Mouse (Mus musculus): ENCODE measurements around the gene Chek2.

Chek2 gene

DNA sequence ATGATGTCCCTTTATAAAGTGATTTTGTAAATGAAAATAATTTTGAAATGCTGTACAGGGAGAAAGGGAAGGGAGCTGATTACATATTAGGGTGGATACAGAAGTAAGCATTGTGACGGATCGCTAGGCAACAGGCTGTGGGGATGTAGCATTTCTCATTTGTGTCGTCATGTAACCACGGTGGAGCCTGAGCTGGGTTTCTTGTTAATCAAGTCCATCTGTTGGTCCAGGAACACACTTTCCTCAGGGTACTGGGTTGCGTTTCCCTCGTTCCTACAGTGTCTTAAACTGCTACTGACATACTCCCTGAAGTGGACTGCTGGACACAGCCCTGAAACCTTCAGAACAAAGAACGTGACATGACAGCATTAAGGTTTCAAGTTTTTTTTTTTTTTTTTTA is 58.4 kb downstream of the Chek2 start:
- peak; percentile 95 for DNase-seq (ENCODE audit: low read depth, low spot score)

DNA sequence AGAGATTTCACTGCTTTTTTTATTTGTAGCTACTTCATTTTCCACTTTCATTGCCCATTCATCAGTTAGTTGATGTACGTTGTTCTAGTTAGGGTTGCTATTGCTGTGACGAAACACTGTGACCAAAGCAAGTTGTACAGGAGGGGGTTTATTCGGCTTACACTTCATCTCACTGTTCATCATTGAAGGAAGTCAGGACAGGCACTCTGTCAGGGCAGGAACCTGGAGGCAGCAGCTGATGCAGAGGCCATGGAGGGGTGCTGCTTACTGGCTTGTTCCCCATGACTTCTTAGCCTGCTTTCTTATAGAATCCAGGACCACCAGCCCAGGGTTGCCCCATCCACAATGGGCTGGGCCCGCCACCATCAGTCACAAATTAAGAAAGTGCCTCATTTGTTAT is 59.0 kb downstream of the Chek2 start:
- peak; percentile 20 for DNase-seq (ENCODE audit: low read depth, low spot score)

DNA sequence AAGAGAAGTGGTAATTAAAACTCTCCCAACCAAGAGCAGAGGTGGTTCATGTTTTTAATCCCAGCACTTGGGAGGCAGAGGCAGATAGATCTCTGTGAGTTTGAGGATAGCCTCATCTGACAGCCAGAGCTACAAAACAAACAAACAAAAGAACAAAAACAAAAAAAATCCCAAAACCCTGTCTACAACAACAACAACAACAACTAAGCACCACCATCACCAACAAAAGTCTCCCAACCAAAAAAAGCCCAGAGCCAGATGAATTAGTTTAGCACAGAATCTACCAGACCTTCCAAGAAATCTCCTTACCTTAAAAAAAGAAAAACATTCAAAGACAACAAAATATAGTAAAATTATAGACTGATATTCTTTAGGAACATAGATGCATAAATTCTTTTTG is 60.6 kb downstream of the Chek2 start:
- DNase-seq (ENCODE audit: low read depth, low spot score) = no peak

DNA sequence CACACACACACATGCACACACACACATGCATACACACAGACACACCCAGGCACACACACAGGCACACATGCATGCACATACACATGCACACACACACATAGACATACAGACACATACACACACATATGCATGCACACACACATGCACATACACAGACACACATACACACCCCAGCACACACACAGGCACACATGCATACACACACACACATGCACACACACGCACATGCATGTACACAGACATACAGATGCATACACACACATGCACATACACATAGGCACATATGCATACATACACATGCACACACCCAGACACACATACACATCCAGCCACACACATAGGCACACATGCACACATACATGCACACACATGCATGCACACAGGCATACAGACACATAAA is 66.9 kb downstream of the Chek2 start:
- DNase-seq (ENCODE audit: low read depth, low spot score) = no peak

DNA sequence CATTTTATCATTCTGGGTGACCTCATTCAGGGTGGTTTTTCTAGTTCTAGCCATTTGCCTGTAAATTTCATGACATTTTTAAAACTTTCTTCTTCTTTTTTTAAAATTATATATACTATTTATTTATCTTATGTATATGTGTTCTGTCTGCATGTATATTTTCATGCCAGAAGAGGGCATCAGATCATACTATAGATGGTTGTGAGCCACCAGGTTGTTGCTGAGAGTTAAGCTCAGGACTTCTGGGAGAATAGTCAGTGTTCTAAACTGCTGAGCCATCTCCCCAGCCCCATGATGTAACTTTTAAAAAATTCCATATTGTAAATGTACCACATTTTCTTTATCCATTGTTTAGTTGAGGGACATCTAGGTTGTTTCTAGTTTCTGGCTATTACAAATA is 69.1 kb downstream of the Chek2 start:
- DNase-seq (ENCODE audit: low read depth, low spot score) = peak; percentile 57

DNA sequence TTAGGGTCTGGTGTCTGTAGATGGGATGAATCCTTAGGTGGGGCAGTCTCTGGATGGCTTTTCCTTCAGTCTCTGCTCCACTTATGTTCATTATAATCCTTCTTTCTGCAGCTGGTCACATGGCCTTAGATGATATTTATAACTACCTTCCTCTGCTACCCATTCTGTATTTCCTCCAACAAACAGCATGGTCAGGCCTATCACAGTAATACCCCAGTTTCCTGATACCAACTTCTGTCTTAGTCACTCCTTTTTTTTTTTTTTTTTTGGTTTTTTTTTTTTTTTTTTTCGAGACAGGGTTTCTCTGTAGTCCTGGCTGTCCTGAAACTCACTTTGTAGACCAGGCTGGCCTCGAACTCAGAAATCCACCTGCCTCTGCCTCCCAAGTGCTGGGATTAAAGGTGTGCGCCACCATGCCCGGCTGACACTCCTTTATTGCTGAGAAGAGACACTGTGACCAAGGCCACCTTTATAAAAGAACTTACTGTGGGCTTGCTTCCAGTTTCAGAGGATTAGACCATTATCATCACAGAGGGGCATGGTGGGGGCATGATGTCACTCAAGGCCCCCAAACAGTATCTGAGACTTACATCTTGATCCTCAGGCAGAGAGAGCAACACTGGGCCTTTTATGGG is 70.3 kb downstream of the Chek2 start:
- no peak for DNase-seq (ENCODE audit: low read depth, low spot score)

DNA sequence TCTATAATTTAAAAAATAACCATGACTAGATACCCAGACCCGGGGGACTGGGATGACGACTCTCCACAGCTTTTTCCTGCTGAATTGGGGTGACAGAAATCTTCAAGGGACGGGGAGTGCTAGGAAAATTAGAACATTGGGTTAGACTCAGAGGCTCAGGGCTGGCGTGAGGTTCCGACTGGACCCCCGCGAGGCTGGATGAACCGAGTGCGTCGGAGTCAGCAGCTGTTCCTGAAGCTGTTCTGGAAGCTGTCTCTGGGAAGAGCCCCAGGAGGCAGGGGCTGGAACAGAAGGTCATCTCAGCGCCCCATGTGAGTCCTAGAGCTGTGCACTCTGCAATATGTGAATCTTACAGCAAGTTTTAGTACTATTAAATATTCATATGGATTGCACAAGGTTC is 75.1 kb downstream of the Chek2 start:
- DNase-seq (ENCODE audit: low read depth, low spot score) = no peak

DNA sequence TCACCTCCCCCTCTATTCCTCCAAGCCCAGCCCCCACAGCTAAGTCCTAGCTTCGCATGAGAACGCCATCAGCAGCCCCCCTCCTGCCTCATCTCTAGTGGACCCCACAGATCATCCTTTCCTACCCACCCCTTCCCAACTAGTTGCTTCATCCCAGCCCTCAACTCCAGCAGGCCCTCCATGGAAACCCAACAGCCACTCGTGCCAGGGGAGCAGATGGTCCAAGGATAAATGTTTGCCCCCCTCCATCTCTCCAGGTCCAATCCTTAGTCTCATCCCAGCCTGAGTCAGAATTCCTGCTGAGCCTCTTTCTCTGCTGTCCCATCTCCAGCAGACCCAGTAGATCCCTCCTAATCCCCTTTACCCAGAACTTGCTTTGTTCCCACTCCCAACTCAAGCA is 76.5 kb downstream of the Chek2 start:
- no peak for DNase-seq (ENCODE audit: low read depth, low spot score)

DNA sequence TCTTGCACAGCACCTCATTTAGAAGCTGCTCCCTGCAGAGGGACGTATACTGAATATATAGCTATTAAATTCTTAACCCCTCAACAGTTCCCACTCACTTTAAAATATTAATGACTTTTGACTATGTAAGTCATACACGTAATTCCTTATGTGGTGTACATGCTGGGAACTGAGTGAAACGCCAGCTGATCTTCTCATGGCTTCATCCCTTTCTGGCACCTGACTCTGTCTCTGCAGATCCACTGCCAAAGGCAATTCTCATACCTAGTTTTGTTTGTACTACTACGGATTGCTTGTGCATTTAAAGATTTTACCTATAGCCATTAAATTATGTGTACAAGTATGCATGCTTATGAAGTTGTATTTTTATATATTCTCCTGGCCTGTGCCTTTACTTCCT is 79.8 kb downstream of the Chek2 start:
- no peak for DNase-seq (ENCODE audit: low read depth, low spot score)

DNA sequence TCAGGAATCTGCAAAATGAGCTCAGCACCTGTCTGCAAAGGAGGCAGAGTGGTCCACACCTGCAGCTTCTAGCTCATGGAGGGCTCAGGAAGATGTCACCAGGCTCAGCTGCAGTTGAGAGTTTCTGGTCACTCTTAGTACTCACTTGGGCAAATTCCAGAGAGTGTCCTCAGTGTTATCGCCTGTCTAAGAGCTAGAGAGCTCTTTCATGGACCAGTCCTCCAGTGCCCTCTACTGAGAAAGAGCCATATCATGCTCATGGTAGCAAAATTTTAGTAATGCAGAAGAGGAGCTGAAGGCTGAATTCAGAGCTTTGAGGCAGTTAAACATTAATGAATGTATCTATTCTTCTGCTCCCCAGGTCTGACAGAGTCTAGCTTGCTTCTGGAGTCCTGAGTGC is 83.6 kb downstream of the Chek2 start:
- peak; percentile 43 for DNase-seq (ENCODE audit: low read depth, low spot score)

Measured in 3T3-L1 (cell line).